Mouse (Mus musculus): ENCODE measurements around the gene Fgf14.
"Not testable (repeated sequence)": the region's sequence is repeated elsewhere in the genome, so short reads cannot be mapped to it uniquely, and the experiment has no call there.

DNA sequence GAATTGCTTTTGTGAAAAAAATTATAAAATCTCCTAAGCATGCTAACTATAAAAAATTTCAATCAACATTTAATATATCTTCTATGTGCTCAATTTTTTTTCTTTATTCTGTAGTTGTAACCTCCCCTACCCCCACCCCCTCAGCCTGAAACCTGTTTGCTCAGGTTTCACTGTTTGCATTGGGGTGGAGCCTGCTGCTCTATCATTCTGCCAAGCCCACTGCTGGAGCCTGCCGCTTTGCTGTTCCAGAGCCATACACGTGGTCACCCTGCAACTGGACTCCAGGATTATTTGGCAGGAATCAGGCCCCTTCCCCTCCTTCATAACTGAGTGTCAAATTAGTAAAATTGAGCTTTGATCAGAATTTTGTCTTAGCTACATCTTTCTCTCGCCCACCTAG is 237.6 kb downstream of the Fgf14 start:
- TF ChIP-seq EP300, CTCF (IDR thresholded peaks at IDR 0.05; ENCODE audit: low read depth): not testable (repeated sequence)
